Mouse (Mus musculus) T-helper 1 cell (primary cell): ENCODE measurements around the gene Zbtb48.

Experiments
- in situ Hi-C: fragments of 300-600 bp; cut with MboI, MseI; formaldehyde crosslinking; loops from one replicate; pipeline ENCODE4 v1.15.1; 2025; ENCODE audit warnings: high pct_unique_total_duplicates

Zbtb48 gene

GRCm38 (mm10) chr4:151977748-151978147, 49.7 kb downstream of the Zbtb48 start:
- in situ Hi-C loops = no loop called here

GRCm38 (mm10) chr4:151975441-151975840, 52.0 kb downstream of the Zbtb48 start:
- in situ Hi-C loops = no loop called here

GRCm38 (mm10) chr4:151972221-151972967, 55.1 kb downstream of the Zbtb48 start:
- in situ Hi-C loops = no loop called here
